Mouse (Mus musculus): ENCODE measurements around the gene Gdf10. TPM values are rescaled to one million over a fixed set of nuclear protein-coding genes. Genes with fewer than 3 reads are reported as not detected.
A peak's percentile ranks its signal among the peaks of the same experiment; 100 is the strongest.

The Gdf10 gene
- polyA plus RNA-seq, 1 experiment: not detected

DNA sequence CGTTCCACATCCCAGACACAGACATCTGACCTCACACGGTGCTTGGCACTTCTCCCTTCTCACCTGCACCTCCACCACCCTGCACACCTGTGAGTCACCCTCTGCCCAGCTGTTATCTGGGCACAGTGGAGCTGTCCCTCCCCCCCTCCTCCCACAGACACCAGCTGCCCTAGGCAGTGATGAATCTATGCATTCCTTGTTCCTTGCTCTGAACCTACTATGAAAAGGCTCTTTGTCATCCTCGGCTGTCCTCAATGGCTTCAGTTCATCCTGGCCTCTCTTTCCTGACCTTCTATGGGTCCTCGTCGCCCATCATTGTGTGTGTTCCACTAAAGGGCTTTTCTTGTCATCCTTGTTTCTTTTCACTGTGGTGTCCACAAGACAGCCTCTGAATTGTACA is 51.4 kb downstream of the Gdf10 start:
- Histone ChIP-seq H3K4me2 (ENCODE audit: low read depth) (no peak overlapping the region), H3ac (ENCODE audit: control insufficient read depth, insufficient read length) (no peak overlapping the region), H3K79me2 (ENCODE audit: control insufficient read depth, insufficient read depth) (no peaks in the 10 kb centered on the region), H3K4me3 (no peak overlapping the region), H3K36me3 (ENCODE audit: control insufficient read depth, insufficient read depth) (no peaks in the 10 kb centered on the region), H3K27me3 (ENCODE audit: control insufficient read depth, insufficient read depth, insufficient read length) (peaks cover 25% of the 10 kb centered on the region)
- TF ChIP-seq CEBPB (IDR thresholded peaks at IDR 0.05; ENCODE audit: insufficient read depth, poor library complexity, severe bottlenecking) (no peak), POLR2A (IDR thresholded peaks at IDR 0.05; ENCODE audit: insufficient read length, low read depth) (no peak), MYOD1 (IDR thresholded peaks at IDR 0.05; ENCODE audit: control insufficient read depth in 1 of 3, insufficient read length in 2 of 3, low read depth in 2 of 3) (peak in 2 of 3 experiments; percentile 52 to 91), E2F4 (IDR thresholded peaks at IDR 0.05; ENCODE audit: insufficient read depth) (no peak), MYOG (IDR thresholded peaks at IDR 0.05; ENCODE audit: control insufficient read depth in 1 of 3, insufficient read depth in 1 of 3, insufficient read length in 2 of 3, low read depth in 2 of 3) (peak in 1 of 3 experiments; percentile 56), USF1 (IDR thresholded peaks at IDR 0.05; ENCODE audit: low read depth) (no peak)

GRCm38 (mm10) chr14:33977748-33978147 is 54.4 kb downstream of the Gdf10 start:
- H3K27me3 ChIP-seq (ENCODE audit: control insufficient read depth, insufficient read depth, insufficient read length): peaks cover 18% of the 10 kb centered on the region
- no peaks in the 10 kb centered on the region for H3K36me3 ChIP-seq (ENCODE audit: control insufficient read depth, insufficient read depth)
- no peak overlapping the region for H3ac ChIP-seq (ENCODE audit: control insufficient read depth, insufficient read length)
- no peaks in the 10 kb centered on the region for H3K79me2 ChIP-seq (ENCODE audit: control insufficient read depth, insufficient read depth)
- no peak overlapping the region for H3K4me3 ChIP-seq
- TF ChIP-seq CEBPB (IDR thresholded peaks at IDR 0.05; ENCODE audit: insufficient read depth, poor library complexity, severe bottlenecking) (no peak), POLR2A (IDR thresholded peaks at IDR 0.05; ENCODE audit: insufficient read length, low read depth) (no peak), MYOD1 (IDR thresholded peaks at IDR 0.05; ENCODE audit: control insufficient read depth in 1 of 3, insufficient read length in 2 of 3, low read depth in 2 of 3) (no peak), USF1 (IDR thresholded peaks at IDR 0.05; ENCODE audit: low read depth) (no peak), MAX (IDR thresholded peaks at IDR 0.05; ENCODE audit: low read depth) (no peak), E2F4 (IDR thresholded peaks at IDR 0.05; ENCODE audit: insufficient read depth) (no peak), POLR2AphosphoS2 (IDR thresholded peaks at IDR 0.05; ENCODE audit: insufficient read length, low read depth) (no peak), MYOG (IDR thresholded peaks at IDR 0.05; ENCODE audit: control insufficient read depth in 1 of 3, insufficient read depth in 1 of 3, insufficient read length in 2 of 3, low read depth in 2 of 3) (no peak), TCF12 (IDR thresholded peaks at IDR 0.05; ENCODE audit: insufficient read depth, poor library complexity, severe bottlenecking) (no peak), SRF (IDR thresholded peaks at IDR 0.05; ENCODE audit: control insufficient read depth, insufficient read length, low read depth) (no peak), REST (IDR thresholded peaks at IDR 0.05; ENCODE audit: insufficient read depth, insufficient read length) (no peak), TCF3 (IDR thresholded peaks at IDR 0.05; ENCODE audit: insufficient read length, low read depth) (no peak)
- H3K4me2 ChIP-seq (ENCODE audit: low read depth): no peak overlapping the region

- Histone ChIP-seq H3K4me2 (ENCODE audit: low read depth) (no peak within 1 kb of the TSS), H3ac (ENCODE audit: control insufficient read depth, insufficient read length) (no peak within 1 kb of the TSS), H3K27me3 (ENCODE audit: control insufficient read depth, insufficient read depth, insufficient read length) (peaks cover 18% of the 10 kb centered on the region), H3K4me3 (no peak within 1 kb of the TSS), H3K79me2 (ENCODE audit: control insufficient read depth, insufficient read depth) (no peaks in the 10 kb centered on the region), H3K36me3 (ENCODE audit: control insufficient read depth, insufficient read depth) (no peaks in the 10 kb centered on the region)
- no peak for TF ChIP-seq POLR2A (IDR thresholded peaks at IDR 0.05; ENCODE audit: insufficient read length, low read depth)
These were observed 55.2 kb downstream of the Gdf10 start, which contains the start of gene Zfp488 for GRCm38 (mm10) chr14:33978604-33979059. Gene Zfp488, minus strand, starts transcription at chr14:33978764.

Other genes with a start within 250 kb of the Gdf10 start
- gene Gdf2, start 17.5 kb downstream of the Gdf10 start, polyA plus RNA-seq (2012; fragmentation: generic; extraction: Trizol): not detected
- gene Rbp3, start 30.4 kb downstream of the Gdf10 start, polyA plus RNA-seq (2012; fragmentation: generic; extraction: Trizol): 0.02 TPM
- gene Zfp488, start 55.2 kb downstream of the Gdf10 start, polyA plus RNA-seq (2012; fragmentation: generic; extraction: Trizol): not detected
- 0.19 TPM for gene Gm30083, start 91.6 kb downstream of the Gdf10 start, polyA plus RNA-seq (2012; fragmentation: generic; extraction: Trizol)
- gene Gm5460, start 93.2 kb downstream of the Gdf10 start, polyA plus RNA-seq (2012; fragmentation: generic; extraction: Trizol): 0.04 TPM
- gene Antxrl, start 129.1 kb downstream of the Gdf10 start, polyA plus RNA-seq (2012; fragmentation: generic; extraction: Trizol): 0.06 TPM
- gene Anxa8, start 162.4 kb downstream of the Gdf10 start, polyA plus RNA-seq (2012; fragmentation: generic; extraction: Trizol): 85.0 TPM
- gene A630023A22Rik, start 179.2 kb downstream of the Gdf10 start, polyA plus RNA-seq (2012; fragmentation: generic; extraction: Trizol): 1.0 TPM
- gene Npy4r, start 228.9 kb downstream of the Gdf10 start, polyA plus RNA-seq (2012; fragmentation: generic; extraction: Trizol): 0.34 TPM